In the genomic region with DNA sequence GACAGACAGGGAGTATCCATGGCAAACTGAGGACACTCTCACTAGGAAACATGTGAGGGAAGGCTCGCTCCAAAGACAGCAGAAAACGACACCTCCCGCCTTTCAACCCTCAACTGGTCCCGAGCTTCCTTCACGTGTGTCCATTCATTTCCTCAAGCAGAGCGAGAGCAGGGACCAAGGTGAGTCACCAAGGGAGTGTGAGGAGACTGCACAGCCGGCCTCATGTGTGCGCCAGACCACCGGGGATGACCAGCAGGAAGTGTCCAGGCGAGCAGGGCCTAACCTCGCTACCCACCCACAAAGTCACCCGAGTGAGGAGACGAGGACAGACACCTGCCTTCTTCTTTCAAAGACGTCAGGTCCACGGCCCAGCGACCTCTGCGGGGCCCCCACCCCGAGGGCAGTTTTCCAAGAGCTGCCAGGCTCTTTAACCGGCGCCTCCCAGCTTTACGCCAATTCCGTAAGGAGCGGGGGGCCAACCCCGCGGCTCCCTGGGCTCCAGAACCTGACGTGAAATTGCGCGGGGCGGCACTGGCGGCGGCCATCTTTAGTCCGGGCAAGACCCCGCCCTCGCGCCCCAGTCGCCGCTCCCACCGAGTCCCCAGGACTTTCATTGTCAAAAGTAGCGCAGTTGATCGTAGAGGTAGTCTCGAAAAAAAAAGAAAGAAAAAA, we compare ENCODE assay signal across 8 mouse cellular contexts. TPM values are rescaled to one million over a fixed set of nuclear protein-coding genes. Genes with fewer than 3 reads are reported as not detected.
DNase-seq lines count a peak whose midpoint lies in the region; ATAC-seq and TF ChIP-seq lines count a peak whose summit lies in the region.

No protein-coding gene starts in this region.

- H3K9ac ChIP-seq in forebrain, postnatal 0 days: peak overlapping the region; percentile 92
- peak overlapping the region; percentile 90 for H3K9ac ChIP-seq in lung, embryonic 16.5 days (ENCODE audit: low read length)

- peak overlapping the region; percentile 99 for H3K4me3 ChIP-seq in forebrain, postnatal 0 days (ENCODE audit: low read depth, low read length)
- H3K4me3 ChIP-seq in hindbrain, embryonic 10.5 days: peak overlapping the region; percentile 99
- peak overlapping the region; percentile 100 for H3K4me3 ChIP-seq in lung, embryonic 16.5 days (ENCODE audit: low read length)

- H3K4me2 ChIP-seq in forebrain, postnatal 0 days (ENCODE audit: low read depth): peak overlapping the region; percentile 65
- peak overlapping the region; percentile 85 for H3K4me2 ChIP-seq in lung, embryonic 16.5 days (ENCODE audit: low read depth, low read length)

- no peaks in the 10 kb centered on the region for H3K27me3 ChIP-seq in forebrain, postnatal 0 days (ENCODE audit: insufficient read depth, low read length)
- H3K27me3 ChIP-seq in hindbrain, embryonic 10.5 days (ENCODE audit: insufficient read depth, poor library complexity, severe bottlenecking): no peaks in the 10 kb centered on the region
- no peaks in the 10 kb centered on the region for H3K27me3 ChIP-seq in lung, embryonic 16.5 days (ENCODE audit: control insufficient read depth, insufficient read depth, low read depth, low read length)

- peak overlapping the region; percentile 99 for H3K27ac ChIP-seq in forebrain, postnatal 0 days (ENCODE audit: low read depth, low read length)
- H3K27ac ChIP-seq in hindbrain, embryonic 10.5 days: peak overlapping the region; percentile 99
- H3K27ac ChIP-seq in lung, embryonic 16.5 days (ENCODE audit: low read length): peak overlapping the region; percentile 98

- peak; percentile 88 for ATAC-seq in forebrain, postnatal 0 days
- ATAC-seq in lung, embryonic 16.5 days (ENCODE audit: low read depth): peak; percentile 88

- WGBS in forebrain, postnatal 0 days: under 1% methylated on average over 41 of the region's 41 CpGs
- WGBS in hindbrain, embryonic 10.5 days: under 1% methylated on average over 41 of the region's 41 CpGs
- WGBS in lung, embryonic 16.5 days: 0% methylated on average over 41 of the region's 41 CpGs

- no peaks in the 10 kb centered on the region for H3K9me3 ChIP-seq in forebrain, postnatal 0 days (ENCODE audit: low read length)
- no peaks in the 10 kb centered on the region for H3K9me3 ChIP-seq in hindbrain, embryonic 10.5 days
- no peaks in the 10 kb centered on the region for H3K9me3 ChIP-seq in lung, embryonic 16.5 days (ENCODE audit: control insufficient read depth, low read length)

- H3K36me3 ChIP-seq in forebrain, postnatal 0 days (ENCODE audit: insufficient read depth): no peaks in the 10 kb centered on the region
- no peaks in the 10 kb centered on the region for H3K36me3 ChIP-seq in hindbrain, embryonic 10.5 days
- no peaks in the 10 kb centered on the region for H3K36me3 ChIP-seq in lung, embryonic 16.5 days (ENCODE audit: control insufficient read depth, insufficient read depth, low read length)

- no peak for TF ChIP-seq CTCF in forebrain, postnatal 0 days (IDR thresholded peaks at IDR 0.05; ENCODE audit: low read depth)

- peaks cover 21% of the 10 kb centered on the region for H3K4me1 ChIP-seq in forebrain, postnatal 0 days (ENCODE audit: insufficient read depth)
- H3K4me1 ChIP-seq in hindbrain, embryonic 10.5 days (replicated peaks): peaks cover 28% of the 10 kb centered on the region
- peaks cover 7% of the 10 kb centered on the region for H3K4me1 ChIP-seq in lung, embryonic 16.5 days (replicated peaks; ENCODE audit: control insufficient read depth, insufficient read depth, low read length)

- peak; percentile 69 for DNase-seq in WW6 (ENCODE audit: low read depth, low spot score)
- DNase-seq in cerebellum, adult 9-10 months: peak; percentile 94
- no peak for DNase-seq in forebrain, postnatal 0 days
- peak; percentile 92 for DNase-seq in hindbrain, embryonic 10.5 days (ENCODE audit: low spot score)
- peak; percentile 86 to 92 for DNase-seq in layer of hippocampus, adult 8-10 months (ENCODE audit: low spot score in 2 of 2)
- DNase-seq in ovary, postnatal 10 days (ENCODE audit: low spot score): peak; percentile 80
- DNase-seq in urinary bladder, postnatal 4 days (ENCODE audit: low spot score in 2 of 2): peak; percentile 87 to 89

RNA-seq across cellular contexts. Expression of a gene that starts 0.5 kb away (rescaled TPM):
- 205 and 233 TPM in 2 replicates for total RNA-seq in forebrain, postnatal 0 days (2014; rRNA removed)
- 249 and 277 TPM in 2 replicates for polyA plus RNA-seq in forebrain, postnatal 0 days (2015; fragmentation: Nextera tagmentation; extraction: Ambion mirVana)
- 164 and 225 TPM in 2 replicates for polyA plus RNA-seq in hindbrain, embryonic 10.5 days (2016; fragmentation: Nextera tagmentation; extraction: Ambion mirVana)
- total RNA-seq in layer of hippocampus, adult 8-10 months (2022): 100 to 1,000 TPM; 274 to 299 (median 288) TPM
- polyA plus RNA-seq in lung, embryonic 16.5 days (2015; fragmentation: Nextera tagmentation; extraction: Ambion mirVana): 302 and 327 TPM in 2 replicates
